Mouse (Mus musculus): ENCODE results near the gene Tmem11.

DNA sequence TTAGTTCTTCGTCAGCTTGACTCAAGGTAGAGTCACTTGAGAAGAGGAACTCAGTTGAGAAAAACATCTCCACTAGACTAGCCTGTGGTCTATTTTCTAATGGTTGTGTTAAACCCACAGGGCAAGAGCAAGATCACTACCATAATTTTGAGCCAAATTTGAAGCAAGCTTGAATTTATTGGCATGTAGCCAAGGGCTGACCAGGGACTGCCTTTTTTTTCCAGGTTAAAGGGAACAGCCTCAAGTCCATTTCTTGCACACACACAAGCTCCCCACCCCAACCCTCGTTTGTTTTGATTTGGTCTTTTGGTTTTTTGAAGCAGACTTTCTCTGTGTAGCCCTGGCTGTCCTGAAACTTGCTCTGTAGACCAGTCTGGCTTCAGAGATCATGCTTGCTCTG, 10.8 kb upstream of the Tmem11 start:
- TF ChIP-seq CTCF (IDR thresholded peaks at IDR 0.05; ENCODE audit: borderline replicate concordance, extremely low read depth, insufficient read depth, insufficient read length) (no peak), POLR2A (IDR thresholded peaks at IDR 0.05; ENCODE audit: borderline replicate concordance, extremely low read depth, insufficient read depth, insufficient read length, poor library complexity, severe bottlenecking) (no peak)
